Mouse (Mus musculus) lung, embryonic 15.5 days (tissue): ENCODE results near the gene Traf1. TPM values are rescaled to one million over a fixed set of nuclear protein-coding genes. Genes with fewer than 3 reads are reported as not detected.

Experiments used
- ATAC-seq: fragments of 200-750 bp; cut with Nextera tagmentation; 2 replicates; pipeline ENCODE4 v1.8.0; 2017; ENCODE audit warnings: moderate number of reproducible peaks, borderline replicate concordance; ENCODE audit not compliant: low FRiP score, low TSS enrichment; ENCODE audit errors: extremely low read depth
- H3K27ac ChIP-seq: fragments of 300-500 bp; sonication (generic); 2 replicates; pipeline ENCODE4 v1.5.1; 2015; ENCODE audit warnings: moderate library complexity, mild to moderate bottlenecking, inconsistent platforms
- H3K27me3 ChIP-seq: fragments of 300-500 bp; sonication (generic); 2 replicates; pipeline ENCODE4 v1.6.1; 2015; ENCODE audit warnings: inconsistent platforms
- H3K36me3 ChIP-seq: fragments of 300-500 bp; sonication (generic); 2 replicates; pipeline ENCODE4 v1.6.1; 2015; ENCODE audit warnings: inconsistent platforms
- H3K4me1 ChIP-seq: fragments of 300-500 bp; sonication (generic); 2 replicates; pipeline ENCODE4 v1.6.1; 2015; ENCODE audit warnings: inconsistent platforms
- H3K4me2 ChIP-seq: fragments of 300-500 bp; sonication (generic); 2 replicates; pipeline ENCODE4 v1.6.1; 2015; ENCODE audit warnings: inconsistent platforms, mild to moderate bottlenecking, moderate library complexity
- H3K4me3 ChIP-seq: fragments of 300-500 bp; sonication (generic); 2 replicates; pipeline ENCODE4 v1.5.1; 2015; ENCODE audit warnings: mild to moderate bottlenecking, inconsistent platforms
- H3K9ac ChIP-seq: fragments of 300-500 bp; sonication (generic); 2 replicates; pipeline ENCODE4 v1.6.1; 2015; ENCODE audit warnings: inconsistent platforms
- H3K9me3 ChIP-seq: fragments of 300-500 bp; sonication (generic); 2 replicates; pipeline ENCODE4 v1.6.1; 2016; ENCODE audit warnings: inconsistent platforms
- WGBS: fragments of 180-500 bp; shearing (Covaris S2); methylation state at CpG from one replicate; pipeline ENCODE4 v1.1.7; 2015; 5-methylcytosine and 5-hydroxymethylcytosine counted together
- polyA plus RNA-seq: library from polyadenylated mRNA; unstranded; fragments of >200 nt; fragmentation: Nextera tagmentation; extraction: Ambion mirVana; gene quantifications from 2 replicates; pipeline ENCODE4 v1.2.1, GENCODE M21; 2015

The Traf1 gene
- polyA plus RNA-seq, 1 experiment from 2014 or later = 2.7 TPM

DNA sequence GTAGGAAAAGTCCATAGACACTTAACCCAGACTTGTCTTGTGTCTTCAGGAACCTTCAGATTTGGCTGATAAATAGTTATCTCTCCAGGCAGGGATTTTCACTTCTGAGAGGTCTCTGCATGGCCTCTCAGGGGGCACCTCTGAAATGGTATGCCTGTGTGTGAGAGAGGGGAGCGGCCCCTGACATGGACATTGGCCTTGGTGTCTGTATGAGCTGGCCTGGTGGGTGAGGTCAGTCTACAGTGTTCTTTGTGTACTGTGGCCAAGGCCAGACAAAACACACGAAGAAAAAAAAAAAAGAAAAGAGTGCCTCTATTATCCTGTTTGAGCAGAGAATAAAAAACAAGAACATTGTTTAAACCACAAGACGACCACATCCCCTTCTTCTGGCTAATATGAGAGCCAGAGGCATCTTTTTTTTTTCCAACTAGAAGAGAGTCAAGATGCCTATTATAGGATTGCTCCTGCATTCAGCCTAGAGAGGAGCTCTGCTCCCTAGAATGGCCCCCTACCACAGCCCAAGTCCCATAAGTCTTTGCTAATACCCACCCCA lies 18.0 kb upstream of the Traf1 start:
- Histone ChIP-seq H3K4me2 (no peak overlapping the region), H3K36me3 (no peaks in the 10 kb centered on the region), H3K27me3 (no peaks in the 10 kb centered on the region), H3K27ac (no peak overlapping the region), H3K9ac (no peak overlapping the region), H3K4me3 (no peak overlapping the region), H3K9me3 (no peaks in the 10 kb centered on the region), H3K4me1 (no peaks in the 10 kb centered on the region)
- WGBS = 71% methylated on average over 3 of the region's 3 CpGs
- ATAC-seq = no peak

- H3K27ac ChIP-seq = no peak overlapping the region
- no peaks in the 10 kb centered on the region for H3K27me3 ChIP-seq
- H3K36me3 ChIP-seq = no peaks in the 10 kb centered on the region
- H3K4me2 ChIP-seq = no peak overlapping the region
- no peak for ATAC-seq
- 84% methylated on average over 2 of the region's 2 CpGs for WGBS
- no peaks in the 10 kb centered on the region for H3K4me1 ChIP-seq
- H3K4me3 ChIP-seq = no peak overlapping the region
- no peaks in the 10 kb centered on the region for H3K9me3 ChIP-seq
- H3K9ac ChIP-seq = no peak overlapping the region
These were observed 16.7 kb upstream of the Traf1 start for GRCm38 (mm10) chr2:34978226-34978625.

GRCm38 (mm10) chr2:34976945-34977658 lies 15.5 kb upstream of the Traf1 start:
- Histone ChIP-seq H3K4me1 (no peaks in the 10 kb centered on the region), H3K36me3 (no peaks in the 10 kb centered on the region), H3K27me3 (no peaks in the 10 kb centered on the region), H3K4me2 (no peak overlapping the region), H3K9me3 (no peaks in the 10 kb centered on the region), H3K27ac (no peak overlapping the region), H3K4me3 (no peak overlapping the region), H3K9ac (no peak overlapping the region)
- ATAC-seq = no peak
- 70% methylated on average over 8 of the region's 8 CpGs for WGBS

DNA sequence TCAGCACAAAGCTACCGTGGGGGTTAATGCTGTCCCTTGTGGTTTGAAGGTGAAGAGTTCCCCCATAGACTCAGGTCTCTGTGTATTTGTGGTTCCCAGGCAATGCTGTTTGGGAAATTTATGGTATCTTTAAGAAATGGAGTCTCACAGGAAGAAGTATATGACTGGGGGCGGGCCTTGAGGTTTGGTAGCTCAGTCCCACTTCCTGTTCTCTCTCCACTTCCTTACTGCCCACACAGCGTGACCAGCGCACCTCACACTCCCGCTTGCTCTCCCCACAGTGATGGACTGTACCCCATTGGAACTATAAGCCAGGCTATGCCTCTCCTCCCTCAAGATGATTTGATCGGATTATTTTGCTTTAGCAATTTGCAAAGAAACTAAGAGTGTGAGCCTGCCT lies 14.9 kb upstream of the Traf1 start:
- Histone ChIP-seq H3K4me1 (no peaks in the 10 kb centered on the region), H3K4me2 (no peak overlapping the region), H3K27ac (no peak overlapping the region), H3K36me3 (no peaks in the 10 kb centered on the region), H3K9ac (no peak overlapping the region), H3K9me3 (no peaks in the 10 kb centered on the region), H3K4me3 (no peak overlapping the region), H3K27me3 (no peaks in the 10 kb centered on the region)
- WGBS = 77% methylated on average over 6 of the region's 6 CpGs
- no peak for ATAC-seq

DNA sequence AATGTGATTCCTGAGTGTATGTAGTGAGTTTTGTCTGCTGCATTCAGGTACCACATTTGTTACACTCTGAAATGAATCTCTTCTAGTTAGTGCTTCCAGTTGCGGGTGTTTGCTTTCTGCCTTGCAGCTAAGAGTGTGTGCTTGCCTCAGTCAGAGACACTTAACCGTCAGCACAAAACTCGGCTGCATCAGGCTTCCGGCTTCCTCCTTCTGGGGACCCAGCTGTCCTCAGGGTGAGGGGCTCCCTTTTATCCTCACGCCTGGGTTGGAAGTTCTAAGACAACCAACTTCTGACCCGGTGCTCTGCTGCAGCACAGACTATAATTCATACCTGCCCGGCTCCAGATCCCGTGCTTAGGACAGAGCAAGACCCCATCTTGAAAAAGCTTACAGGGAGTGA lies 11.5 kb upstream of the Traf1 start:
- no peaks in the 10 kb centered on the region for H3K9me3 ChIP-seq
- no peak overlapping the region for H3K4me2 ChIP-seq
- H3K9ac ChIP-seq = no peak overlapping the region
- no peak for ATAC-seq
- H3K4me3 ChIP-seq = no peak overlapping the region
- no peaks in the 10 kb centered on the region for H3K4me1 ChIP-seq
- 73% methylated on average over 8 of the region's 8 CpGs for WGBS
- H3K36me3 ChIP-seq = no peaks in the 10 kb centered on the region
- no peak overlapping the region for H3K27ac ChIP-seq
- no peaks in the 10 kb centered on the region for H3K27me3 ChIP-seq

DNA sequence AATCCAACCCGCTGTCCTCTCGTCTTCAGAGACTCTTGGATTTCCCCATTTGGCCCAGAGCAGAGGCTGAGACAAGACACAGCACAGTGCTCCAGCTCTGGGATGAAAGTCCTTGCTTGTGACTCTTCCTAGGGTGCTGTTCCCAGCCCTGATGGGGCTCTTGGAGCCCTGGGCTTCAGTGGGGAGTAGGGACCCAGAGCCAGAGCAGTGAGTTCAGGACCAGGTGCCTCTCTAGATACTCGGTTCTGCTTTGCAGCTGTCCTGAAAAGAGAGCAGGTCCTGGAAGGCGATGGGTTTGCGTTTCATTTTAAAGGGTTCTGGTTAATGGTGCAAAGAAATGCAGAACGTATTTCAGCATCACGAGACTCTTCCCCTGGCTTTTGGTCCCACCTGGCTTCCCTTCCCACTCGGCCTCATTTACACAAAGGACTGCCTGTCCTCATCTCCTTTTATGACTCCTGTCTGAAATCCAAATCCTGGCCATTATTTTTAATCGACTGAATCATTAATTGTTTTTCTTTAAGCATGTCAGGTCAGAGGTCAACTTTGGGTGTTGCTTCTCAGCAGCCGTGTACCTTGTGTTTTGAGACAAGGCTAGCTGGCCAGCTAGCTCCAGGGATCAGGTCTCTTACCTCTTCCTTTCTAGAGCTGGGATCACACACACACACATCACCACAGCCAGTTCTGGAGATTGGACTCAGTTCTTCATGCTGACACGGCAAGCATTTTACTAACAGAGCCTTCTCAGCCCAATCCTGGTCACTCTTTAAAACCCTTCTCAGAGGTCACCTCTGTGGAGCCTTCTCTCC lies 9.7 kb upstream of the Traf1 start:
- Histone ChIP-seq H3K4me2 (no peak overlapping the region), H3K27me3 (no peaks in the 10 kb centered on the region), H3K4me1 (no peaks in the 10 kb centered on the region), H3K36me3 (no peaks in the 10 kb centered on the region), H3K27ac (no peak overlapping the region), H3K9ac (no peak overlapping the region), H3K9me3 (no peaks in the 10 kb centered on the region), H3K4me3 (no peak overlapping the region)
- no peak for ATAC-seq
- WGBS = 74% methylated on average over 11 of the region's 11 CpGs

DNA sequence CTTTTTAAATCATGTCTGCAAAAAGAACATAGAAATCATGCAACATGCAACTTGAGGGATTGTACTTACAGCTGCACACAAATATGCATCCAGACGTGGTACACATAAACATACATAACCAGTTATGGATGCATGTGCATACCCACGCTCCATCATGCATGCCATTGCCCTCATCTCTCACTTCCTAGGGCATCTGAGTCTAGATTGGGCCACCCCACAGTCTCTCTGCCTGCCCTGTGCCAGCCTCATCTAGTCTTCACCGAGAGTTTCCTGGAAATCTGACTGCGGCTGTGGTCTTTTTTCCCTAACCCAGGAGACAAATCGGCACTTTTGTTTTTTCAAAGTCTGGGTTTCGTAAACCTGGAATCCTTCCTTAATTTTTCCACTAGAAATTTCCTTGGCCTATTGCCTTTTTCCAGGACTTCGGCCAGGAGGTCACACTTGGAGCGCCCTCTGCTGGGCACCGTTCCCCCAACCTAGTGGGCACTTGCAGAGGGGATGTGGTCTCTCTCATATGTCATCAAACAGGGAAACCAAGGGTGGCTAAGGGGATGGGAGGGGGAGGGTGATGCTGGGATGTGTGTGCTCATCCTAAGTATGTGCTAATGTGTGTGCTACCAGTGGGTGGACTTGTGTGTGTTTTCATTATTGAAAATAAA lies 8.6 kb upstream of the Traf1 start:
- Histone ChIP-seq H3K9me3 (no peaks in the 10 kb centered on the region), H3K27me3 (no peaks in the 10 kb centered on the region), H3K4me1 (peaks cover 5% of the 10 kb centered on the region), H3K36me3 (no peaks in the 10 kb centered on the region), H3K4me3 (no peak overlapping the region), H3K9ac (no peak overlapping the region), H3K27ac (no peak overlapping the region), H3K4me2 (no peak overlapping the region)
- no peak for ATAC-seq
- 31% methylated on average over 9 of the region's 9 CpGs for WGBS

DNA sequence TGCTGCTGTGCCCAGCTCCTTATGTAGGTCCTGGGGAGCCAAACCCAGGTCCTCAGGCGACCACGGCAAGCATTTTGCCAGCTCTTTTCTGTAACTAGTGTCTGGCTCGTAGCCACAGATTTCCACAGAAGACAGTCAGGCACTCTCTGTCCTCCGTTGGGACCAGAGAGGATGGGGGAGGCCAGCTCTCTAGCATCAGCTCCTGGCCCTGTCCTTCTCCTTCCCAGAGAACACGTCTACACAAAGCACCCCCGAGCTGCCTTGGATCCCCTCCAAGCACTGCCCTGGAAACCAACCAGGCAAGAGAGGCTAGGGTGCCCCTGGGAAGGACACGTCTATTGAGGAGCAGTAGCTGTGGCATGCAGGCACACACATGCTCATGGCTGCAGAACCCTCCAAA lies 7.6 kb upstream of the Traf1 start:
- 61% methylated on average over 7 of the region's 7 CpGs for WGBS
- ATAC-seq = no peak
- Histone ChIP-seq H3K9ac (no peak overlapping the region), H3K4me2 (no peak overlapping the region), H3K4me1 (peaks cover 7% of the 10 kb centered on the region), H3K4me3 (no peak overlapping the region), H3K27ac (no peak overlapping the region), H3K9me3 (no peaks in the 10 kb centered on the region), H3K36me3 (no peaks in the 10 kb centered on the region), H3K27me3 (no peaks in the 10 kb centered on the region)

DNA sequence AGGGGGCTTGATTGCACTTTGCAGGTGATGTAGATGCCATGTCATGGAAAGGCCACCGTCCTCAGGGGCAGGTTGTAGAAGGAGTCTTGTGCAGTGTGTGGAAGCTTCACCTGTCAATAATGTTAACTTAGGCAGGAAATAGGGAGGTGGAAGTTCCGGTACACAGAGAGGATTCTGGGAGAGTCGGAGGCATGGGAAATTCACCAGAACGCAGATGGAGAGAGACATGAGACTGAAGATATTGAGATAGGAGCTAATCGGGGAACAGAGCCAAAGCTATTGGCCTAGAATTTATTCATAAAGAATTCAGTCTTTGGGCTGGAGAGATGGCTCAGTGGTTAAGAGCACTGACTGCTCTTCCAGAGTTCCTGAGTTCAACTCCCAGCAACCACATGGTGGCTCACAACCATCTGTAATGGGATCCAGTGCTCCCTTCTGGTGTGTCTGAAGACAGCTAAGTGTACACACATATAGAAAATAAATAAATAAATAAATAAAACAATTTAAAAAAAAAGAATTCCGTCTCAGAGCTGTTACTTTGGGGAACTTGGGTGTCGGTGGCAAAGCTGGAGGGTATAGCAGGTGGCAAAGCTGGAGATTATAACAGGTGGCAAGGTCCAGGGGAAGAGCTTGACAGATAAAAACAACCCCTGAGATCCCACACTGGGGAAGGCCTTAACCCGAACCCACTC lies 4.8 kb upstream of the Traf1 start:
- no peak overlapping the region for H3K4me2 ChIP-seq
- H3K4me1 ChIP-seq = peaks cover 16% of the 10 kb centered on the region
- no peak overlapping the region for H3K27ac ChIP-seq
- no peak for ATAC-seq
- H3K9ac ChIP-seq = no peak overlapping the region
- 82% methylated on average over 8 of the region's 8 CpGs for WGBS
- no peaks in the 10 kb centered on the region for H3K36me3 ChIP-seq
- H3K4me3 ChIP-seq = no peak overlapping the region
- no peaks in the 10 kb centered on the region for H3K9me3 ChIP-seq
- H3K27me3 ChIP-seq = no peaks in the 10 kb centered on the region

- 68% methylated on average over 8 of the region's 8 CpGs for WGBS
- H3K4me3 ChIP-seq = no peak overlapping the region
- H3K27ac ChIP-seq = no peak overlapping the region
These were observed 4.2 kb upstream of the Traf1 start for GRCm38 (mm10) chr2:34965806-34966205.

DNA sequence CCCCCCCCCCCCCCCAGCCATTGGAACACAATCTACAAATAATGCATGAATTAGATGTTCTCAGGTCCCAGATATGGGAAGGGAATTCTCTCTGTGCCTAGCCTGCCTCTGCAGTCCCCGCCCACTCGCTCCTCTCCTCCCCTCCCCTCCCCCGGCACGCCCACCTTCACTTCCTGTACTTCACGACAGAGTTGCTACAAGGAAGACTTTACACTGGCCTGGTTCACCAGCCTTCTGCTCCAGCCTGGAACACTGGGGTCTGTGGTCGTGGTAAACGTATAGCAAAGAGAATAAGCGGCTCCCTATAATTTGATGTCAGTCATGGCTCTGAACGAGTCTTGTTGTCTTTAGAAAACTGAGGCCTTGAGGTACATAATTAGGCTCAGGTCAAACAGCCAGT lies 3.7 kb upstream of the Traf1 start:
- no peak overlapping the region; the same call in 1 of the 2 replicates for H3K4me2 ChIP-seq
- H3K4me1 ChIP-seq = peaks cover 25% of the 10 kb centered on the region
- ATAC-seq = peak; percentile 19; the same call in 1 of the 2 replicates
- H3K27ac ChIP-seq = no peak overlapping the region
- 31% methylated on average over 9 of the region's 9 CpGs for WGBS
- H3K27me3 ChIP-seq = no peaks in the 10 kb centered on the region
- H3K36me3 ChIP-seq = no peaks in the 10 kb centered on the region
- H3K4me3 ChIP-seq = no peak overlapping the region
- no peak overlapping the region for H3K9ac ChIP-seq
- H3K9me3 ChIP-seq = no peaks in the 10 kb centered on the region

More at GRCm38 (mm10) chr2:34965806-34966205, 4.2 kb upstream of the Traf1 start:
- Histone ChIP-seq H3K9me3 (no peaks in the 10 kb centered on the region), H3K9ac (no peak overlapping the region), H3K4me1 (peaks cover 22% of the 10 kb centered on the region), H3K4me2 (no peak overlapping the region), H3K36me3 (no peaks in the 10 kb centered on the region), H3K27me3 (no peaks in the 10 kb centered on the region)
- ATAC-seq = no peak
